Mouse (Mus musculus): ENCODE measurements around the gene Unc5c. TPM values are rescaled to one million over a fixed set of nuclear protein-coding genes. Genes with fewer than 3 reads are reported as not detected.

Unc5c gene
- total and polyA plus RNA-seq, 3 experiments: not detected

GRCm38 (mm10) chr3:141653915-141654314 lies 188.9 kb downstream of the Unc5c start:
- DNase-seq (ENCODE audit: low read depth, low spot score): no peak
- H3K36me3 ChIP-seq (ENCODE audit: control insufficient read depth in 1 of 2, insufficient read depth in 2 of 2, low read length in 2 of 2): no peaks in the 10 kb centered on the region
- H3K4me1 ChIP-seq (ENCODE audit: control insufficient read depth in 1 of 2, insufficient read depth in 2 of 2, low read length in 2 of 2): no peaks in the 10 kb centered on the region
- H3K4me3 ChIP-seq (ENCODE audit: control insufficient read depth in 1 of 2, insufficient read depth in 1 of 2, low read depth in 2 of 2, low read length in 2 of 2): no peak overlapping the region
- no peak overlapping the region for H3K27ac ChIP-seq (ENCODE audit: control insufficient read depth, low read depth, low read length)
- no peak overlapping the region for H3K9ac ChIP-seq (ENCODE audit: control insufficient read depth, low read depth, low read length, poor library complexity, severe bottlenecking)
- H3K27me3 ChIP-seq (ENCODE audit: control insufficient read depth in 1 of 2, insufficient read depth in 2 of 2, low read length in 2 of 2): no peaks in the 10 kb centered on the region
- no peaks in the 10 kb centered on the region for H3K9me3 ChIP-seq (replicated peaks; ENCODE audit: insufficient read depth, low read length)
- TF ChIP-seq ZC3H11A (IDR thresholded peaks at IDR 0.05; ENCODE audit: low read depth, low read length) (no peak), TAL1 (IDR thresholded peaks at IDR 0.05; ENCODE audit: low read length) (no peak), CTCF (IDR thresholded peaks at IDR 0.05 in 2 of 3, conservative IDR thresholded peaks at IDR 0.05 in 1 of 3; ENCODE audit: control insufficient read depth in 1 of 3, insufficient read depth in 1 of 3, low read depth in 2 of 3, low read length in 3 of 3, poor library complexity in 1 of 3, severe bottlenecking in 1 of 3) (no peak), MAX (IDR thresholded peaks at IDR 0.05; ENCODE audit: low read length) (no peak), TCF12 (IDR thresholded peaks at IDR 0.05; ENCODE audit: low read depth, low read length) (no peak), ZNF384 (IDR thresholded peaks at IDR 0.05; ENCODE audit: low read depth, low read length) (no peak), RCOR1 (IDR thresholded peaks at IDR 0.05; ENCODE audit: low read depth, low read length) (no peak), USF2 (IDR thresholded peaks at IDR 0.05; ENCODE audit: borderline replicate concordance in 1 of 2, insufficient read depth in 1 of 2, low read depth in 1 of 2, low read length in 2 of 2) (no peak), BHLHE40 (IDR thresholded peaks at IDR 0.05; ENCODE audit: borderline replicate concordance, low read depth, low read length) (no peak), EP300 (IDR thresholded peaks at IDR 0.05; ENCODE audit: low read depth in 1 of 2, low read length in 2 of 2) (no peak), NRF1 (IDR thresholded peaks at IDR 0.05; ENCODE audit: insufficient read depth, low read depth, low read length, poor library complexity, severe bottlenecking) (no peak), SIN3A (IDR thresholded peaks at IDR 0.05; ENCODE audit: low read length) (no peak), JUND (IDR thresholded peaks at IDR 0.05; ENCODE audit: low read depth, low read length) (no peak), MAFK (IDR thresholded peaks at IDR 0.05; ENCODE audit: borderline replicate concordance, low read depth, low read length) (no peak), NELFE (IDR thresholded peaks at IDR 0.05; ENCODE audit: low read depth, low read length) (no peak), UBTF (IDR thresholded peaks at IDR 0.05; ENCODE audit: borderline replicate concordance, insufficient read depth, low read depth, low read length) (no peak), ELF1 (IDR thresholded peaks at IDR 0.05; ENCODE audit: low read depth, low read length) (no peak), CHD1 (IDR thresholded peaks at IDR 0.05; ENCODE audit: low read depth, low read length) (no peak)
- H3K79me2 ChIP-seq (ENCODE audit: control insufficient read depth, insufficient read depth, low read length, poor library complexity): no peaks in the 10 kb centered on the region

- no peak overlapping the region for H3K4me3 ChIP-seq (ENCODE audit: control insufficient read depth in 1 of 2, insufficient read depth in 1 of 2, low read depth in 2 of 2, low read length in 2 of 2)
- no peaks in the 10 kb centered on the region for H3K36me3 ChIP-seq (ENCODE audit: control insufficient read depth in 1 of 2, insufficient read depth in 2 of 2, low read length in 2 of 2)
- no peak for TF ChIP-seq TCF12 (IDR thresholded peaks at IDR 0.05; ENCODE audit: low read depth, low read length)
- TF ChIP-seq MYC (IDR thresholded peaks at IDR 0.05; ENCODE audit: low read depth, low read length): no peak
- TF ChIP-seq KAT2A (conservative IDR thresholded peaks at IDR 0.05; ENCODE audit: low read depth, low read length): no peak
- H3K27me3 ChIP-seq (ENCODE audit: control insufficient read depth in 1 of 2, insufficient read depth in 2 of 2, low read length in 2 of 2): no peaks in the 10 kb centered on the region
- no peak overlapping the region for H3K9ac ChIP-seq (ENCODE audit: control insufficient read depth, low read depth, low read length, poor library complexity, severe bottlenecking)
- no peaks in the 10 kb centered on the region for H3K9me3 ChIP-seq (replicated peaks; ENCODE audit: insufficient read depth, low read length)
- no peaks in the 10 kb centered on the region for H3K4me1 ChIP-seq (ENCODE audit: control insufficient read depth in 1 of 2, insufficient read depth in 2 of 2, low read length in 2 of 2)
- H3K79me2 ChIP-seq (ENCODE audit: control insufficient read depth, insufficient read depth, low read length, poor library complexity): no peaks in the 10 kb centered on the region
- DNase-seq (ENCODE audit: low read depth, low spot score): no peak
- H3K27ac ChIP-seq (ENCODE audit: control insufficient read depth, low read depth, low read length): no peak overlapping the region
Measured at GRCm38 (mm10) chr3:141659041-141659789, 194.2 kb downstream of the Unc5c start.
